Mouse (Mus musculus): ENCODE results near the gene Selenom.

Selenom gene

DNA sequence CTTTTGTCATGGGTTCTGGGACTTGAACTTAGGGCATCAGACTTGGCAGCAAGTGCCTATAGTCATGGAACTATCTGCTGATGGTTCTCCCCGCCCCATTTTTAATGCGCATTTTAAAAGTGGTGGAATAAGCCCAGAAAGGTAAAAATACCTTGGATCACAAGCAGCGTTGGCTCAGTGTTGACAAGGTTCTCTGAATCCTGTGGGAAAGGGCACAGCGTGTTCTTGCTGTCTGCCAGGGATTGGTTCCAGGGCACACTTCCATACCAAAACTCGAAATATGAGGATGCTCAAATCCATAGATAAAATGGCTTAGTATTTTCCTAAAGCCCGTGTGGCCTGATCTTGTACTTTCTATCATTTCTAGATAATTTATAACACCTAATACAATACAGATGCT, 1.2 kb upstream of the Selenom start:
- no peak for DNase-seq (ENCODE audit: low read depth, low spot score)

DNA sequence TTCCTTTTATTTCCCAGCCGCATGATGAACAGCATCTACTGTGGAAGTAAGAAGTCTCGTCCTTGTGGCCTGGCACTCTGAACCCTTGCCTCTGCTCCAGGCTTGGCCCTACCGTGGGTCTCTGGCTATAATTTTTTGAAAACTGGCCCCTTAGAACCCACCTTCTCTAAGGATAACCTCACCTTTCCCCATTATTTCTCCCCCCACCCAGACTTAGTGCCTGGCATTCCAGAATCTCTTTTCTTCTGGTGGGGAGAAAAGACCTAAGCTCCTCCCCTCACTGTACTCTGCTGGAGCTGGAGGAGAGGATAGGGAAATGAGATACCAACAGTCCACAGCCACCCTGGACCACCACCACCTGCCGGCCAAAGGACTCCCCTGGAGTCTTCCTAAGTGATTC, 732 bp downstream of the Selenom start:
- DNase-seq (ENCODE audit: low read depth, low spot score) = no peak

DNA sequence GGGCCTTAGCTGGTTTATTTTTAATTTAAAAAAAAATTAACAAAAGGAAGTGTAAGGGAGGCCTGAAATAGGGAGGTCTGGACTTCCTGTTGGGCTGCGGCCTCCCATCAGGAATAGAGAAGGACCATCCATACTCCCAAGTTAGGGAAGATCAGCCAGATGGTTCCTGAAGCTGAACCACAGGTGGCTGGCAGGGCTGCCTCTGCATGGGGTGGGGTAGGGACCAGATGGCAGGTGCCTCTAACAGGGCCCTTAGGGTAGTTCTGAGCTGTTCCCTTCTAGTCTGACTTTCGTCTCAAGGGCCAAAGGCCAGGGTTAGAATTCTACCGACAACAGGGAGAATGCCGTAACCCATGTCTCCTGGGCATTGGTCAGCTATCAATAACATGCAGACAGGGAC, 1.2 kb downstream of the Selenom start:
- no peak for DNase-seq (ENCODE audit: low read depth, low spot score)

DNA sequence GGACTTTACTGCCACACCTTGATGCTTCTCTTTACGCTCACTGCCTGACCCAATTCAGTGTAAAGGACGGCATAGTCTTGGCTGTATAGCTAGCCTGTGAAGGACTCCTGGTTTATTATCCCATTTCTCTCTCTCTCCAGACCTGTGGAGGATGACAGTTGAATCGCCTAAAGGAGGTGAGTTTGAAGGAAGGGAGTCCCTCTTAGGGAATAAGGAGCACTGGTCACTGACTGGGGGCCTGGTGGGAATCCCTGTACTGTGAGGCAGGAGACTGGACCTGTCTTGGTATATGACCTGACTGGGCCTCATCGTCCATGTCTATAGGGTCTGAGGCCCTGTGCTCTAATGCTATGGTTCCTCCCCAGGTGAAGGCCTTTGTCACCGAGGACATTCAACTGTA, 1.6 kb downstream of the Selenom start:
- no peak for DNase-seq (ENCODE audit: low read depth, low spot score)

DNA sequence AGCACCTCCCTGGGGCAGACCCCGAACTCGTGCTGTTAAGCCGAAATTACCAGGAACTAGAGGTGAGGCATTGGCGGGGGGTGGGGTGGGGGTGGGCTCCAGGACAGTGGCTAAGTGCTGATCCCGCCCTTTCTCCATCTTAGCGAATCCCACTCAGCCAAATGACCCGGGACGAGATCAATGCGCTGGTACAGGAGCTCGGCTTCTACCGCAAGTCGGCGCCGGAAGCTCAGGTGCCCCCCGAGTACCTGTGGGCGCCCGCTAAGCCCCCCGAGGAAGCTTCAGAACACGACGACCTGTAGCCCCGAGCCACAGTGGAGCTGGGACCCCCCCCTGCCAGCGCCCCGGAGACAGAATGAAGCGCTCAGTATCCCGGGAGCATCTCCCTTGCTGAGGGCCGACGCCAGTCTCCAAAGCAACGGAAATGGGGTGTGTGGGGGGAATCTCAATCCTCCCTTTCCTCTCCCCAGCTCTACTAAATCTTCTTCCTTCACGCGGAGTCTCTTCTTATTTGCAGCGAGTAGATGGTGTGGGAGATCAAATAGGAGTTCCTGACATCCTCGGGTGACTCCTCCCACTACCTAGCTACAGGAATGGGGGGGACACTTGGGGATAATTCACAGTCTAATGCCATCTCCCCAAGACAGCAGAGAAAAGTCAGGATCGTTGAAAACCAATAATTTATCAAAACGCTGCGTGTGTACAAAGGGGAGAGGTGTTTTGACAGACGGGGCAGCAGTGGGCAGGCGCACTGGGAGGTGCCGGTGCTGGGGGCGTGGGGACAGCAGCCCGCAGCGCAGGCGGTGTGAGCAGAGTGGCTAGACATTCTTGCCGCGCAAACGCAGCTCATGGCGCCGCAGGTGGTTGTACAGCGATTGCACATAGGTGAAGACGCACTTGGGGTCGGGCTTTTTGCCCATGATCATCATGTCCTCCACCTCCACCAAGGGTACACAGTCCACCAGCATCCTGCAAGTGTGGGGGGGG, 2.7 kb downstream of the Selenom start:
- peak; percentile 54 for DNase-seq (ENCODE audit: low read depth, low spot score)

DNA sequence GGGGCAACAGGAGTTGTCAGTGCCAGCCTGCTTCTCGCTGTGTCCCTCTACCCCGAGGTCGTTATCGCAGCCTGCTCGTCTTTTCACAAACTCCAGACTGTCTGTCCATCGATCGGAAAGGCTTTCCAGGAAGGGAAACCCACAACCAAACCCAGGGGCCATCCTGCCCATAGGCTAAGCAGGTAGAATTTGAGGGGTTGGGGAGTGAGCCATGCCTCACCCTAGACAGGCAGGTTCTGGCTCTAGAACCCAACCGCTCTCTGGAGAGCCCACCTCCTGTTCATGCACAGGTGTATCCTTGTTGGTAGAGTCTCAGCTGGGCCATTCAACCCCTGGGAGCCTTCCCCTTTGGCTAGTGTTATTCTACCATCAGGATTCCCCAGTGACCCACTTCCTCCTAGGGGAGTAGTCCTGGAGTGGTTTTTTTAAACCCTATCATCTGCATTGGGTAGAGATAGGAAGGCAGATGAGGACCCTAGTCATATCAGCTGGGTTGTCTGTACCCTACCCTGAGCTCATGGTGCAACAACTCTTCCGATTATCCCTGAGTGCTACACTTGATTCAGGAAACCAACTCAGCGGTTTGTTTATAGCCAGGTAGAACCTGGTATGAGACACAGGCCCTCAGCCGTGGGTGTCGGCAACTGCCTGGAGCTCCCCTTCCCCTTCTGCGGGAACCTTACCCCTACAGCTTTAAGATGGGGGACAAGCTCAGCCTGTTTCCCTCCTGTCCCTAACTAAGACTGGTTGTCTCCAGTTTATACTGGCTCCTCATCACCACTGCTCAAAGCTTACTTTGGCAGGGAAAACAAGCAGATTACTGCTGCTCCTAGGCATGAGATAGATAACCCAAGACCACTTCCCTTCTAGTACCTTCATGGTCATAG, 3.6 kb downstream of the Selenom start:
- DNase-seq (ENCODE audit: low read depth, low spot score) = no peak

DNA sequence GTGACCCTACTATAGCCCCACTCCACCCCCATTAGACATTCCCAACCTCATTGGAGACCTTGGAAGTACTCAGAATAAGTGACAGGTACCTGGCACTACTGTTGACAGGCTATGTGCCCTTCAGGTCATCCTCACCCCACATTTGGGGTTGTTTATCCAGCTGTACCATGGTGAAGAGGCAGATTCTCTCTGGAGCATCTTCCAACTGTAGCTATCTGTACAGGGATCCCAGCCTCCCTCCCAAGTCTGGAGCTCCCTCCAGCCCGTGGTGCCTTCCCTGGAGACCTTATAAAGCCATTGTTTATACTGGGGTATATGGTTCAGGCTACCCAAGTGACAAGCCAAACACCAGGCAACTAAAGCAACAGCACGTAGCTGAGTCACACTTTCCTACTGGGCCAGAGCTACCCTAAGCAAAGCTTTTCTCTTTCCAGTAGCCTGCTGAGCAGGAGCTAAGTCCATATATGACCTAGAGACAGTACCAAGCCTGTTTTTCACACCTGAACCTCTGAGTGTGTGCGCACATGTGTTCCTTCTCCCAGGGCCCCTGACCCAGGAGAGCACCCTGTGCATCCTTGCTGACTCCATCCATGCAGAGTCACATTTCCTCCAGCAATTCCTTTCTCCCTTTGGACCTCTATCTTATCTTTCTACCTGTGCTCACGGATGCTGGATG, 4.7 kb downstream of the Selenom start:
- DNase-seq (ENCODE audit: low read depth, low spot score) = no peak

DNA sequence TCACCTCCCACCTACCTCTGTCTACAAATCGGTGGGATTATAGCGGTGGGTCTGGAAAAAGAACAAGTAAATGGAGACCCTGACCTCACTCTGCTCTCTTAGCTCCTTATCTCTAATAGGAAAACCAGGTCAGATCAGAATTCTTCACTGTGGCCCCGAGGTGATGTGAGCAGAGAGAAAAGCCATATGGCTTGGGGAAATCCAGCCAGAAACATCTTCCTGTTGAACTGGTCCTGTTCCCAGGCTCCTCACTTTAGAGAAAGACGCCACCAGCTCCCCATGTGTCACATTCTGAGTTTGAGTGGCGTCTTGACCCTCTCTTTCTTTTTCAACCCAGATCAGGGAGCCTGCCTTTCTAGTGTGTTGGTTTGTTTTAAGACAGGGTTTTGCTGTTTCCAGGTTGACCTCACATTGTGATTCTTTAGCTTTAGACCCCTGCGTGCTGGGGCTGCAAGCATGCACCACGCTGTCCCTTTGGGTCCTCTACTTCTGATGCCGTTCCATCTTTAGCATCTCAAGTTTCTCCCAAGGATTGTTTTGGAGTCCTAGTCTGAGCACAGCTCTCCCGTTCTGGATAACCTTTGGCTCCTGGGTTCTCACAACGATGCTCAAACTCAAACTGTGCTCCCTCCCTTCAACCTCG, 5.4 kb downstream of the Selenom start:
- DNase-seq (ENCODE audit: low read depth, low spot score) = no peak

DNA sequence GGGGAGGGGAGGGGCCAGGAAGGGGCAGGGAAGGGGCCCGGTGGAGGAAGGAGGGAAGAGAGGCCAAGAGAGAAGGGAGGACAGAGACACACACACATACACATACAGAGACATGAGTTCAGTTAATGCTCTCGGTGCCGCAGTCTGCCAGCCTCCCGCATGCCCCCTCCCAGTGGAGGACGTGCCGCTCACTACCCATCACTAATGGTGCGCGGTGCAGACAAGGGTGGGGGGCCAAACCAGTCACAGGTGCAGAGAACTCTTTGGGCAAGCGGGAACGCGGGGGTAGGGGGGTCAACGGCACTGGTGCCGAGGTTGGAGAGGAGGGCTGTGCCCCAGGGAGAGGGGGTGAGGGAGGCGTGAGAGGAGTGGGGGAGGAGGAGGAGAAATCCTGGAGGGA, 6.4 kb downstream of the Selenom start:
- DNase-seq (ENCODE audit: low read depth, low spot score) = no peak

DNA sequence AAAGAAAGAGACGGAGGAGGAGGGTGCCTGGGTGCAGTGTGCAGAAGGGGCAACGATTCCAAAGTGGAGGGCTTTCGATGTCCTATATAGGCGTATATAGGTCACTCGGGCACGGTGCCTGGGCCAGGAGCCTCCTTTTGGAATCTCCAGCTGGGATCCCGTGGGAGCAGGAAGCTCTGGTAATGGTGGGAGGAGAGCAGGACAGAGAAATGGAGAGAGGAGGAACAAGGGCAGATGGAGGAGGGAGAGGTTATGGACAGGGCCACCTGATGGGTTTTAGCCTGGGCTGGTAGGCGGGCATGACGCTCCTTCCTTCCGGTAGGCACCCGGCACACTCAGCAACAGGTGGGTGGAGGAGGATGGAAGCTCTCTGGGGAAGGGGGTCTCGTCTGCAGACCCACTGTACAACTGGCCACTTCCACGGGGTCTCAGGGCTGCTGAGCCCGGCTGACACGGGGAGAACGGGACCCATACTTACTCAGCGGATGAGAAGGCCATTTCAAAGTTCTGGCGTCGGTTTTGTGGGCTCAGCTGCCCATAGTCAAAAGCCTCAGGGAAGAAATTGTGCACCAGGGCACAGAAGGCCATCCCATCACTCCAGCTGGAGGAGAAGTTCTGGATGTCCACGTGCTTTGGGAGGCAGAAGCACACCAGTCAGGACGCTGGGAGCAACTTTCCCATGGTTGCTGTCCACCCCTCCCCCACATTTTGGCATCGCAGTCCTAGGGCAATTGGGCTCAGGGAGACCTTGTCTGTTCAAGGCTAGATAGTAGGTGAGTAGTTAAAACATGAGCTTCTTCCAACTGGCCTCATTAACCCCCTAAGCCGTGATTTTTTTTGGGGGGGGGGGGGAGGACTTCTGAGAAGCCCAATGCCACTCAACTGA, 7.1 kb downstream of the Selenom start:
- no peak for DNase-seq (ENCODE audit: low read depth, low spot score)

DNA sequence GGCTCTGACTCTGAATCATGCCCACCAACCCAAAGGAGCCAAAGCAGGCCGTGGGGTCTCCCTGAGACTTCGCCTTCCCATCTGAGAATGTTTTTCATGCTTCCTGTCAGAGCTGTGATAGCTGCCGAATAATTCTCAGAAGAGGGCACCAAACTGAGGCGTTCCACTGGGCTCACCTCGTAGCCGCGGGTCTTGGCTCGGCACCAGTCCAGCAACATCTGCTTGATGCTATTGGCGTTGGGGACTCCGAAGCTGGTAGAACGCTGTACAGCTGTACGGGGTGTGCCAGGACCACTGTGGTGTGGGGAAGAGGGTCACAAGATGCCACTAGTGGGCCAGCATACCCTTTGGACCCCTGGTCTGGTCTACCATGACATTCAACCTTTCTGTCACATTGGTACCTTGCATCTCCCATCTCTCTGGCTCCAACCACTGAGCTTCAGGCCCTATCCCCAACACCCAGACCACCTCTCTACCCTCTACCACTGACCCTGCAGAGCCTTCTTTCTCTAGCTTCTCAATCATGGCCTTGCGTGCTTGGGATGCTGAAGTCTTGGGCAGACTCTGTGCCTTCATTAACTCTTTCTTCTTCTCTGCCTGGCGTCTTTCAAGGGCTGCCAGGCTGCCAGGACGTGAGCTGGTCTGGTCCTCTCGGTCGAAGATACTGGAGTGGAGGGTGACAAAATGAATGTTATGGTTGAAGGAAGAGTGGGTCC, 8.0 kb downstream of the Selenom start:
- DNase-seq (ENCODE audit: low read depth, low spot score) = no peak

DNA sequence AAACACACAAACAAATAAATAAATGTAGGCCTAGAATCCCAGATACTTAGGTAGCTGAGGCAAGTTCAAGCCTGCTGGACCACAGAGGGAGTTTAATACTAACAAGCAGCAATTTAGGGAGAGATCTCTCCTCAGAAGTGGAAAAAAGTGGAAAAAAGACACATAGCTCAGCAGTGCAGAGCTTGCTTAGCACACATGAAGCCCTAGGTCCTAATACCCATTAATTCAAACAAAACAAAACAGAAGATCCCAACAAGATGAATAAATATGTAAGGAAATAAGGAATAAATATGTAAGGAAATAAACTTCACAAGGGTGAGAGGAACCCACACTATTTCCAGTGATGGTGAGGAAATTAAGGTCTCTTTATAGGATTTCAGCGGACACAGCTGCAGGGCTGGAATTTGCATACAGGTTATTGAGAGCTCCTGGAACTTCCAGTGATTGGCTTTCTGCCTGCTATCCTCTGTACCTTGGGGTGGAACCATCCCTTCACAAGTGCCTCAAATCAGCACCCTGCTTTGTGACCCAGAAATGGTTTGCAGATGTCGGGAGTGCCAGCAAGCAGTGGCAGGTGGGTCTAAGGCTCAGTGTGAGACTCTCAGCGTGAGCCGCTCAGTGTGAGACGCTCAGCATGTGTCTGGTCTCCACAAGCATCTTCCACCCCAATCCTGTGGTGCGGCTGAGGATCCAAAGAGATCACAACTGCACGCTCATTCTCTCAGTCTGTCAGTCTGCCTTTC, 9.5 kb downstream of the Selenom start:
- no peak for DNase-seq (ENCODE audit: low read depth, low spot score)

DNA sequence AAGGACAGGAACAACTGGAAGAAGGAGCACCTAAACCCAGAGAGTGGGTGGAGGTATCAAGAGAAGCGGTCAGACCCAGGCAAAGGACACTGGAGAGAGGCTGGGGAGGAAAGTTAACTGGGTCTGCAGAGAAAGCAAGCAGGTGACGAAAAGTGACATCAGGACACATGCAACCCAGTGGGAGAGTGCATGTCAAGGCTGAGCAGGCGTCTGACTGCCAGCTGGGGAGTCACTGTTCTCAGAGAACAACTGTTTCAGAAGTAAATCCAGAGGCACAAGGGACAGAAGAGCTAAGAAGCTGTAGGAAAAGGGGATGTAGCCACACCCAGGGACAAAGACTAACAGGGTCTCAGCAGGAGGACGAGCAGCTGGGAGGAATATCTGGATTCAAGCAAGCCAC, 11.1 kb downstream of the Selenom start:
- no peak for DNase-seq (ENCODE audit: low read depth, low spot score)

DNA sequence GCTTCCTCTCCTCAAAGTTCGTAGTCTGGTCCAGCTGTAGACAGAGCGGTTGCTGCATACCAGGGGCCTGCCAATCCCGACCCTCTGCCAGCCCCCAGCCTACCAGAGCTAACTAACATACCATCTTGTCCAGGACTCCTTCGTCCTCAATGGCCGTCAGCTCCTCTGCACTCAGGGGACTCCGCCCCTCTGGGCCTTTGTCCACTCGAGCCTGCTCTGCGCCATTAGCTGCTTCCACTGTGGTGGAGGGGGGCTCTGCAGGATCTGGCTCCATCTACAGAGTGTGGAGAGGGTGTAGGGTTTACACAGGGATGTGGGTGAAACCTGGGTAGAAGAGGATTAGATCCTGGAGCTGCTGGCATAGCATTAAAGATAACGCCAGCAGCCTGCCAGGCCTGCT, 11.7 kb downstream of the Selenom start:
- no peak for DNase-seq (ENCODE audit: low read depth, low spot score)

DNA sequence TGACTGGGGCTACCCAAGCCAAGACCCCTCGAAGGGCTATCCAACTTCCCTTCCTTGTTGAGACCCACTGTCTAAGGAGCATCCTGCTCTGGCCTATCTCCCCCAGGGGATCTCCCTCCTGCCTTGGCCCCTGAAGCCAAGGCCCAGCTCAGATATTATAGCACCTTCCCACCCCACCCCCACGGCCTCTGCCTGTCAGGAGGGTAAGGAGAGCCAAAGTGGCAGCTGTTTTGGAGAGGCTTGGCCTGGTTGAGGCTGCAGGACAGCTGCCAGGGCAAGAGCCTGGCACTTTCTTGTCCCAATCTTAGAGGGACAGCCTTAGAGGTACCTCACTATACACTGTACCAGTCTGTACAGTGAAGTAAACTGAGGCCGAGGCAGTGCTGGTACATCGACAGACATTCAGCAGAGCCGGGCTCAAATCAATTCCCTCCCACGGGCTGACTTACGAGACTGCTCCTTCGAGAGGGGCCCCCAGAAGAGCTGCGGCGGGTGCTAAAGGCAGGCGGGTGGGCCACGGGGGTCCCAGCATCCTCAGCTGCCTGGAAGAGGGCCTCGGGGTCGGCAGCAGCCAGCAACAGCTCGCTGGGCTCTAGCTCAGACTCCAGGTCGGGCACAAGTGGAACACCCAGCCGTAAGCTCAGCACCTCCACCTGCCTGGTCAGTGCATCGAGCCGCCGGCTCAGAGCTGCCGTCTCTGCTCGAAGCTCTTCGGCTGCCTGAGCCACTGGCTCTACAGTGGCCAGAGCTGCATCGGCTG, 12.7 kb downstream of the Selenom start:
- DNase-seq (ENCODE audit: low read depth, low spot score) = no peak

DNA sequence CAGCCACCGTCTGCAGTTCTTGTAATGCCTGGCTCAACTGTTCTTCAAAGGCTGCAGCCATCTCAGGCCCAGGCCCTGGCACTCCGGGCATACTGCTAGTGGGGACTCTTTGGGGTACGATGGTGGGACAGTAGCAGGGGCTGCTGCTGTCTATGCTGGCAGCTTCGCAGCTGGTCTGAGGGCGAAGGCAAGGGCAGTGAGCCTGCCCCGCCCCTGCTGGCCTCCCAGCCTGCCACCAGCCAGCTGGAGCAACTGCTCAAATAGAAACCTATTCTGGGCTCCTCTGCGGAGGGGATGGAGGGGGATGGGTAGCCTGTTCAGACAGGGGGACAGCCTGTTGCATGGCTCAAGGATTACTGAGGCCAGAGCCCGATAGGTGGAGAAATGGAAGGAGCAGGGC, 13.3 kb downstream of the Selenom start:
- DNase-seq (ENCODE audit: low read depth, low spot score) = no peak

DNA sequence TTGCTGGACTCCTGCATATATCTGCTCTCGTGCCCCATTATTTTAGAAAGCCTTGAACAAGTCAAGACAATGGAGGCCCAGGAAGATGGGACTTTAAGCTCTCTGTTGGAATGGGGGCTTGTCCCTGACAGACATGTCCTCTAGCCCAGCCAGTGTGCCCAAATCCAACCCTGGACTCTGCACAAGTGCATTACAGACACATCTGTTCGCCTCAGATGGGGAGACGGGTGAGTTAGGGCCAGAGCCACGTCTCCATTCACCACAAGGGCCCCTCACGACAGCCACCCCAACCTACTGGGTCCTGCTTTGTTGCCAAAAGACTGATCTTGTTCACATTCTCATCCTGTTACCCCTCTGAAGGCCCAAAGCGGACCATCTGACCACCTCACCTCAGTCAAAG, 13.7 kb downstream of the Selenom start:
- no peak for DNase-seq (ENCODE audit: low read depth, low spot score)

DNA sequence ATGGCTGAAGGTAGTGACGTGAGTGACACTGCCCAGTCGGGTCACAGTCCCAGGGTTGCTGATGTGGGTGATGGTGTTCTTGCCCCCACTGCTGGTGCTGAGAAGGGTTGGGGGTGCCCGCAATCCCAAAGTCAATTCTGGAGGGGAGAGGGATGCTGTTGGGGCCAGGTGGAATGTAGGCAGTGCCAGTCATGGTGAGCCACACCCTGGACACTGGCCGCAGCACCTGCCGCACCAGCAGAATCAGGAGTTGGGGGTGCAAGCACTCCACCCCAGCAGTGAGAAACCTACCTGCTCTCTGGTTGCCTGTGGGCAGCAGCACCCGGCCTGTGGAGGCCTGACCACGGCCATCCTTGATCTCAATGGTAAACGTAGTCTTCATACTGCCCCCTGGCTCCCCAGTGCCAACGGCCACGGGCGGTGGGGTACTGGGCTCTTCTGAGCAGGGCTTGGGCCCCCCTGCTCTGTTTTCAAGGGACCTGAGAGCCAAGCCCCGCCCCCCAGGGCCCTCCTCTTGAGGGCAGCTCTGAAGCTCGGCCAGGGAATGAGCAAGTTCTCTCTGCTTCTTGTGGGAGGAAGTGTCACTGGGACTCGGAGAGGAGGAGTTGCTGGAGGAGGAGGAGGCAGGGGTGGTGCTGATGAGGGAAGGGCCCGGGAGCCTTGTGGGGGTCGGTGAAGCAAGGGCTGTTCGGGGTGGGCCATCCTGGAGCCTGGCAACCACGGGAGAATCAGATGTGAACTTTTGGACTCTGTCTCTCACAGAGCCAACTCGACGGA, 15.2 kb downstream of the Selenom start:
- no peak for DNase-seq (ENCODE audit: low read depth, low spot score)

All from mesoderm, embryonic 11.5 days (tissue).